Mouse (Mus musculus) midbrain, embryonic 10.5 days (tissue): Measurements from ENCODE around the gene Atp6v1b1. TPM values are rescaled to one million over a fixed set of nuclear protein-coding genes. Genes with fewer than 3 reads are reported as not detected.
A peak's percentile ranks its signal among the peaks of the same experiment; 100 is the strongest.

Source experiments
- DNase-seq: peaks from one replicate; pipeline ENCODE4 v3.0.0-alpha.2; 2017; ENCODE audit warnings: low spot score
- H3K27ac ChIP-seq: fragments of 300-500 bp; sonication (generic); replicated peaks from 2 replicates; pipeline ENCODE4 v1.5.1; 2016; ENCODE audit warnings: mild to moderate bottlenecking
- H3K27me3 ChIP-seq: fragments of 300-500 bp; sonication (generic); 2 replicates; pipeline ENCODE4 v1.6.1; 2016; ENCODE audit warnings: low read depth, mild to moderate bottlenecking; ENCODE audit not compliant: poor library complexity, severe bottlenecking
- H3K36me3 ChIP-seq: fragments of 300-500 bp; sonication (generic); 2 replicates; pipeline ENCODE4 v1.6.1; 2016; ENCODE audit warnings: mild to moderate bottlenecking, moderate library complexity
- H3K4me1 ChIP-seq: fragments of 300-500 bp; sonication (generic); 2 replicates; pipeline ENCODE4 v1.6.1; 2016
- H3K4me3 ChIP-seq: fragments of 300-500 bp; sonication (generic); 2 replicates; pipeline ENCODE4 v1.5.1; 2016; ENCODE audit warnings: mild to moderate bottlenecking, moderate library complexity
- H3K9me3 ChIP-seq: fragments of 300-500 bp; sonication (generic); replicated peaks from 2 replicates; pipeline ENCODE4 v1.6.1; 2016; ENCODE audit warnings: mild to moderate bottlenecking
- WGBS: fragments of 180-500 bp; shearing (Covaris S2); methylation state at CpG from one replicate; pipeline ENCODE4 v1.1.7; 2016; 5-methylcytosine and 5-hydroxymethylcytosine counted together
- polyA plus RNA-seq: library from polyadenylated mRNA; unstranded; fragments of >200 nt; fragmentation: Nextera tagmentation; extraction: Ambion mirVana; gene quantifications from 2 replicates; pipeline ENCODE4 v1.2.1, GENCODE M21; 2016

The Atp6v1b1 gene
- polyA plus RNA-seq, 1 experiment from 2014 or later, result not detected

DNA sequence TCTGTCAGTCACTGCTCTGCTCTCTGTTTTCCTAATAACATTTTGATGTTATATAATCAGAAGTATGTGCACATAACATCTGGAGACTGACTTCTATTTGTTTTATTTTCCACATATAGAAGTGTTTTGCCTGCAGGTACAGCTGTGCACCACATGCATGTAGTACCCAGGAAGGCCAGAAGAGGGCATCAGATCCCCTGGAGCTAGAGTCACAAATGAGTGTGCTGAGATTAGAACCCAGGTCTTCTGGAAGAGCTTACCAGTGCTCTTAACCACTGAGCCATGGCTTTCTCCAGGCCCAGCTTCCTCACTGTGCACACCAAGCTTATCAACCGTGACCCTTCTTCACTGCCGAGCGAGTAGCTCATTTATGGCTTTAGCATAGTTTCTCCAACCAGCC lies 14.3 kb upstream of the Atp6v1b1 start:
- Histone ChIP-seq H3K27ac (no peak overlapping the region), H3K36me3 (no peaks in the 10 kb centered on the region), H3K4me1 (no peaks in the 10 kb centered on the region), H3K4me3 (no peak overlapping the region), H3K27me3 (peaks cover 34% of the 10 kb centered on the region), H3K9me3 (no peaks in the 10 kb centered on the region)
- WGBS, result 91% methylated on average over 3 of the region's 3 CpGs
- peak; percentile 18 for DNase-seq

- no peaks in the 10 kb centered on the region for H3K4me1 ChIP-seq
- H3K4me3 ChIP-seq, result no peak overlapping the region
- DNase-seq, result no peak
- 0 out of 2 replicates have a peak, but pooled peaks cover 4% of the 10 kb centered on the region for H3K9me3 ChIP-seq
- H3K27me3 ChIP-seq, result peaks cover 25% of the 10 kb centered on the region
- WGBS, result 70% methylated on average over 14 of the region's 14 CpGs
- H3K36me3 ChIP-seq, result no peaks in the 10 kb centered on the region
- H3K27ac ChIP-seq, result no peak overlapping the region
Measured at GRCm38 (mm10) chr6:83729350-83729970, 13.3 kb upstream of the Atp6v1b1 start.

- Histone ChIP-seq H3K27ac (no peak overlapping the region), H3K4me3 (no peak overlapping the region), H3K36me3 (no peaks in the 10 kb centered on the region), H3K9me3 (0 out of 2 replicates have a peak, but pooled peaks cover 4% of the 10 kb centered on the region), H3K27me3 (peaks cover 21% of the 10 kb centered on the region; the same call in 1 of the 2 replicates), H3K4me1 (no peaks in the 10 kb centered on the region)
- DNase-seq, result peak; percentile 70
- 31% methylated on average over 5 of the region's 5 CpGs for WGBS
Measured at GRCm38 (mm10) chr6:83731128-83731527, 11.7 kb upstream of the Atp6v1b1 start.

DNA sequence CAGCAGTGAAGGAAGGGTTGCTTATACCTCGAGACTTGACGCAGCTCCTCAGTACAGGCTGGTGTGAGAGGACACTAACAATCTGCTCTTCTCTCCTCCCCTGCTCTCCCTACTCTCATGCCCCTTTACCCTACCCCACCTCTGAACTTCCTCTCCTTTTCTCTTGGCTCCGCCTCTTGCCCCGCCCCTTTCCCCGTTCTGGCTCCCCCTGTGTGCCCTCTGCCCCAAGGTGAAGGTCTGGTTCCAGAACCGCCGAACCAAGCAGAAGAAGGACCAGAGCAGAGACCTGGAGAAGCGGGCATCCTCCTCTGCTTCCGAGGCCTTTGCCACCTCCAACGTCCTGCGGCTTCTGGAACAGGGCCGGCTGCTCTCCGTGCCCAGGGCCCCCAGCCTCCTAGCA lies 5.5 kb upstream of the Atp6v1b1 start:
- Histone ChIP-seq H3K36me3 (no peaks in the 10 kb centered on the region), H3K27me3 (peaks cover 20% of the 10 kb centered on the region), H3K9me3 (0 out of 2 replicates have a peak, but pooled peaks cover 4% of the 10 kb centered on the region), H3K27ac (no peak overlapping the region), H3K4me1 (peaks cover 9% of the 10 kb centered on the region), H3K4me3 (no peak overlapping the region)
- DNase-seq, result no peak
- 37% methylated on average over 13 of the region's 13 CpGs for WGBS

GRCm38 (mm10) chr6:83738596-83738995 lies 4.2 kb upstream of the Atp6v1b1 start:
- Histone ChIP-seq H3K27ac (no peak overlapping the region), H3K9me3 (0 out of 2 replicates have a peak, but pooled peaks cover 4% of the 10 kb centered on the region), H3K27me3 (peaks cover 32% of the 10 kb centered on the region), H3K4me3 (no peak overlapping the region), H3K36me3 (no peaks in the 10 kb centered on the region), H3K4me1 (peaks cover 11% of the 10 kb centered on the region)
- no peak for DNase-seq
- WGBS, result 92% methylated on average over 6 of the region's 6 CpGs

DNA sequence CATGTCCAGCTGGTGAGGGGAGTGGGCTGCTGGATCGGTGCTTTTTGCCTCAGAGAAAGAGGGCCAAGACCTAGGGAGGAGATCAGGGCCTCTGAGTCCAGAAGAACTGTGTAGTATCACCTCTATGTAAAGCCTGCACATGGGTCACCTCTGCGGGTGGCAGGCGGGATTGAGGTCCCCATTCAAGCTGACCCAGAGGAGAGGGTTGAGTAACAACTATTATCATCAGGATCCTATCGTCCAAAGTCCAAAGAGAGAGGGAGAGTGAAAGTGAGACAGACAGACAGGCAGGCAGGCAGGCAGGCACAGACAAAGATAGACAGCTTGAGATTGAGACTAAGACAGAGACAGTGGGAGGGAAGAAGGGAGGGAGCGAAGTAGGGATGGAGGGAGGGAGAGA lies 422 bp downstream of the Atp6v1b1 start:
- Histone ChIP-seq H3K4me1 (peaks cover 28% of the 10 kb centered on the region), H3K9me3 (no peaks in the 10 kb centered on the region), H3K27me3 (peaks cover 65% of the 10 kb centered on the region), H3K4me3 (no peak overlapping the region), H3K27ac (no peak overlapping the region), H3K36me3 (no peaks in the 10 kb centered on the region)
- DNase-seq, result no peak
- WGBS, result 60% methylated on average over 5 of the region's 5 CpGs

GRCm38 (mm10) chr6:83744126-83744525 lies 1.3 kb downstream of the Atp6v1b1 start:
- Histone ChIP-seq H3K9me3 (no peaks in the 10 kb centered on the region), H3K4me1 (peaks cover 32% of the 10 kb centered on the region), H3K27ac (no peak overlapping the region), H3K36me3 (no peaks in the 10 kb centered on the region), H3K4me3 (no peak overlapping the region), H3K27me3 (peaks cover 74% of the 10 kb centered on the region)
- no peak for DNase-seq
- 71% methylated on average over 5 of the region's 5 CpGs for WGBS

DNA sequence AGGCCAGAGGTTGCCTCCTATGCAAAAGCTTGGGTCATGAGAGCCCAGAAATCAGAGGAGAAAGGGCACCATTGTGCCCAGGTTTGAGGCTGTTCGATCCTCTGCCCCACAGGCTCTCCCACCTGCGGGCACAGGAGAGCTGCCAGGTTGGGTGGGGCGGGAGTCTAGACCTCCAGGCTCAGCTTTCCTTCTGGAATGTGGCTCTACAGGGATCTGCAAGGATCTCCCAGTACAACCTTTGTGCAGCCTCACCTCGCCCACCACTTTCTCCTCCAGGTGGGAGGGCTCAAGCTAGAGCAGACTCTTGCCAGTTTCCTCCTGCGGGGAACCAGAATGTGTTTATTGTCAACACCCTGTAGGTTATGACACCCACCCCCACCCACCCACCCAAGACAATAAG lies 1.8 kb downstream of the Atp6v1b1 start:
- no peaks in the 10 kb centered on the region for H3K9me3 ChIP-seq
- H3K4me3 ChIP-seq, result no peak overlapping the region
- H3K27ac ChIP-seq, result 0 out of 2 replicates have a peak overlapping the region, but pooled peaks have one; percentile 9
- no peaks in the 10 kb centered on the region for H3K36me3 ChIP-seq
- H3K27me3 ChIP-seq, result peaks cover 78% of the 10 kb centered on the region
- WGBS, result 73% methylated on average over 5 of the region's 5 CpGs
- H3K4me1 ChIP-seq, result peaks cover 36% of the 10 kb centered on the region
- no peak for DNase-seq

GRCm38 (mm10) chr6:83745466-83745865 lies 2.7 kb downstream of the Atp6v1b1 start:
- WGBS, result 47% methylated on average over 2 of the region's 2 CpGs
- H3K9me3 ChIP-seq, result no peaks in the 10 kb centered on the region
- no peaks in the 10 kb centered on the region for H3K36me3 ChIP-seq
- H3K27ac ChIP-seq, result peak overlapping the region; percentile 23; the same call in 1 of the 2 replicates
- H3K4me1 ChIP-seq, result peaks cover 45% of the 10 kb centered on the region
- peaks cover 81% of the 10 kb centered on the region for H3K27me3 ChIP-seq
- DNase-seq, result no peak
- no peak overlapping the region for H3K4me3 ChIP-seq

DNA sequence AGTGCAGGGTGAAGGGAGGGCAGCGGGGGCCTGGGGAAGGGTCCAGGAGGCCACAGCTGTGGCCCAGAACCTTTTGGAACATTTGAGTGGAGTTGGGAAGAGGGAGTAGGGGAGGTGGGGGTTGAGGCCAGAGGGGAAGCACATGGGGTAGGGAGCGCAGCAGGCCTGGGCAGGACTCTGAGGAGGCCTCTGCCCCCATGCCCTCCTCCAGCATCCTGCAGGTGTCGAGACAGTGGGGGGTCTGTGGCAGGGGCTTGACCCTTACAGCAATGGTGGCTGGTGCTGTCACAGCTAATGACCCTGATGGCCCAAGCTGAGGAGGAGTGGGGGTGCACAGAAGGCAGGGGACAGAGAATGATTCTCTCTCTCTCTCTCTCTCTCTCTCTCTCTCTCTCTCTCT lies 6.5 kb downstream of the Atp6v1b1 start:
- H3K4me1 ChIP-seq, result peaks cover 39% of the 10 kb centered on the region
- H3K36me3 ChIP-seq, result no peaks in the 10 kb centered on the region
- WGBS, result 21% methylated on average over 3 of the region's 3 CpGs
- no peak for DNase-seq
- H3K9me3 ChIP-seq, result no peaks in the 10 kb centered on the region
- peaks cover 94% of the 10 kb centered on the region for H3K27me3 ChIP-seq
- H3K27ac ChIP-seq, result peak overlapping the region; percentile 23
- no peak overlapping the region for H3K4me3 ChIP-seq

GRCm38 (mm10) chr6:83750171-83750684 lies 7.4 kb downstream of the Atp6v1b1 start:
- Histone ChIP-seq H3K4me1 (peaks cover 32% of the 10 kb centered on the region), H3K27me3 (peaks cover 94% of the 10 kb centered on the region), H3K9me3 (no peaks in the 10 kb centered on the region), H3K4me3 (no peak overlapping the region), H3K27ac (peak overlapping the region; percentile 35; the same call in 1 of the 2 replicates), H3K36me3 (no peaks in the 10 kb centered on the region)
- 8% methylated on average over 11 of the region's 11 CpGs for WGBS
- DNase-seq, result peak; percentile 71

DNA sequence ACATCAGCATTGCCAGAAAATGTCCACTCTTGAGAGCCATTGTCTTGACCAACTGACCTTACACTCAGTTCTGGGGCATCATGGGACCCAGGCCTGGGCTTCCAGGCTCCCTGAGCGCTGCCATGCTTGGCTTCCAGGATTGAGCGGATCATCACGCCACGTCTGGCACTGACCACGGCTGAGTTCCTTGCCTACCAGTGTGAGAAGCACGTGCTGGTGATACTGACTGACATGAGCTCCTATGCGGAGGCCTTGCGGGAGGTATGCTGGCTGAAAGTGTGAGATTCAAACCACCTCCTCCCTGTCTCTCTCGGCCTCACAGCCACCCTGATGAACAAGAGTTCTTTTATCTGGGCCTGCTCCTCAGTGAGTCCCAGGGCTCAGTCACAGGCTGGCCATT lies 13.3 kb downstream of the Atp6v1b1 start:
- WGBS, result 76% methylated on average over 9 of the region's 9 CpGs
- H3K9me3 ChIP-seq, result no peaks in the 10 kb centered on the region
- DNase-seq, result no peak
- peaks cover 100% of the 10 kb centered on the region for H3K27me3 ChIP-seq
- H3K36me3 ChIP-seq, result no peaks in the 10 kb centered on the region
- no peak overlapping the region for H3K27ac ChIP-seq
- no peak overlapping the region for H3K4me3 ChIP-seq
- H3K4me1 ChIP-seq, result peaks cover 7% of the 10 kb centered on the region

GRCm38 (mm10) chr6:83762344-83762743 lies 19.6 kb downstream of the Atp6v1b1 start, which contains the start of gene Ankrd53:
Ankrd53 (plus strand) TSS chr6:83762644.
- DNase-seq, result no peak
- WGBS, result 13% methylated on average over 6 of the region's 6 CpGs
- Histone ChIP-seq H3K4me1 (peaks cover 23% of the 10 kb centered on the region), H3K36me3 (no peaks in the 10 kb centered on the region), H3K4me3 (peak within 1 kb of the TSS; percentile 48), H3K27me3 (peaks cover 85% of the 10 kb centered on the region), H3K27ac (no peak within 1 kb of the TSS; the same call in 1 of the 2 replicates), H3K9me3 (no peaks in the 10 kb centered on the region)
